Mouse (Mus musculus) ES-E14 (cell line): ENCODE measurements around the gene Gm3045. TPM values are rescaled to one million over a fixed set of nuclear protein-coding genes. Genes with fewer than 3 reads are reported as not detected.

Experiments used
- DNase-seq: peaks from one replicate; pipeline ENCODE4 v3.0.0-alpha.2; 2013; ENCODE audit warnings: low read depth, low spot score
- H3K27ac ChIP-seq: 2 replicates; pipeline ENCODE4 v1.5.1; 2012; ENCODE audit warnings: low read depth, mild to moderate bottlenecking, low read length, moderate library complexity, mixed read lengths; ENCODE audit not compliant: poor library complexity, insufficient read depth, severe bottlenecking
- H3K36me3 ChIP-seq: 2 replicates; pipeline ENCODE4 v1.6.1; 2012; ENCODE audit warnings: mild to moderate bottlenecking, low read length, moderate library complexity, mixed read lengths; ENCODE audit not compliant: control insufficient read depth, poor library complexity, insufficient read depth, severe bottlenecking
- H3K4me1 ChIP-seq, 2 experiments: fragments of 150-350 bp in 1 of 2; sonication (generic) in 1 of 2; 2 replicates each; pipeline ENCODE4 v1.6.1; 2012; ENCODE audit warnings: low read length in 2 of 2, mild to moderate bottlenecking in 1 of 2, mixed read lengths in 1 of 2; ENCODE audit not compliant: control insufficient read depth in 2 of 2, insufficient read depth in 2 of 2, poor library complexity in 1 of 2
- H3K4me3 ChIP-seq, 2 experiments: fragments of 150-350 bp in 1 of 2; sonication (generic) in 1 of 2; 2 replicates each; pipeline ENCODE4 v1.5.1; 2012; ENCODE audit warnings: low read length in 2 of 2, low read depth in 1 of 2, mild to moderate bottlenecking in 1 of 2, mixed read lengths in 1 of 2; ENCODE audit not compliant: insufficient read depth in 1 of 2, poor library complexity in 1 of 2, severe bottlenecking in 1 of 2
- H3K9ac ChIP-seq: 2 replicates; pipeline ENCODE4 v1.6.1; 2012; ENCODE audit warnings: low read depth, mild to moderate bottlenecking, low read length, mixed read lengths; ENCODE audit not compliant: poor library complexity, insufficient read depth, severe bottlenecking
- H3K9me3 ChIP-seq: fragments of 150-350 bp; sonication (generic); 2 replicates; pipeline ENCODE4 v1.6.1; 2012; ENCODE audit warnings: low read depth, mild to moderate bottlenecking, low read length; ENCODE audit not compliant: control insufficient read depth, insufficient read depth
- CHD2 ChIP-seq: IDR thresholded peaks from 2 replicates; pipeline ENCODE4 v1.6.1; 2014; ENCODE audit warnings: mild to moderate bottlenecking, low read depth, low read length, inconsistent platforms
- HCFC1 ChIP-seq: IDR thresholded peaks from 2 replicates; pipeline ENCODE4 v1.6.1; 2012; ENCODE audit warnings: low read length, inconsistent platforms, borderline replicate concordance; ENCODE audit not compliant: insufficient read depth
- MAFK ChIP-seq: IDR thresholded peaks from 2 replicates; pipeline ENCODE4 v1.6.1; 2014; ENCODE audit warnings: mild to moderate bottlenecking, low read depth, low read length, inconsistent platforms; ENCODE audit not compliant: insufficient read depth
- ZC3H11A ChIP-seq: IDR thresholded peaks from 2 replicates; pipeline ENCODE4 v1.6.1; 2012; ENCODE audit warnings: low read depth, mild to moderate bottlenecking, inconsistent platforms, low read length, borderline replicate concordance
- ZNF384 ChIP-seq: IDR thresholded peaks from 2 replicates; pipeline ENCODE4 v1.6.1; 2012; ENCODE audit warnings: low read depth, low read length, inconsistent platforms
- in situ Hi-C, 2 experiments: fragments of 600-800 bp; cut with MboI; formaldehyde crosslinking; loops; one replicate each; pipeline ENCODE4 v1.15.1; 2025; ENCODE audit warnings: low sequenced_read_pairs in 2 of 2, inconsistent platforms in 1 of 2; ENCODE audit not compliant: unreplicated experiment in 2 of 2
- total RNA-seq: library from RNA; depleted of rRNA; stranded (reverse); fragments of 300-350 nt; gene quantifications from 2 replicates; pipeline ENCODE4 v1.2.3, GENCODE M21; 2012

Gm3045 gene
- total RNA-seq, 1 experiment, result not detected

GRCm38 (mm10) chr13:56467786-56468185, 41.4 kb downstream of the Gm3045 start:
- TF ChIP-seq ZC3H11A (no peak), ZNF384 (no peak), HCFC1 (no peak), MAFK (no peak), CHD2 (no peak)
- no peaks in the 10 kb centered on the region for H3K4me1 ChIP-seq
- in situ Hi-C loops, result no loop called here
- H3K4me3 ChIP-seq, result no peak overlapping the region
- no peak overlapping the region for H3K9ac ChIP-seq
- H3K9me3 ChIP-seq, result no peaks in the 10 kb centered on the region
- no peaks in the 10 kb centered on the region for H3K36me3 ChIP-seq
- no peak overlapping the region for H3K27ac ChIP-seq
- DNase-seq, result no peak

- Histone ChIP-seq H3K36me3 (no peaks in the 10 kb centered on the region), H3K4me3 (no peak overlapping the region), H3K4me1 (no peaks in the 10 kb centered on the region), H3K9me3 (no peaks in the 10 kb centered on the region), H3K27ac (no peak overlapping the region), H3K9ac (no peak overlapping the region)
- no peak for DNase-seq
- TF ChIP-seq HCFC1 (no peak), MAFK (no peak), ZNF384 (no peak), CHD2 (no peak), ZC3H11A (no peak)
- in situ Hi-C loops, result no loop called here
These were observed 42.1 kb downstream of the Gm3045 start for GRCm38 (mm10) chr13:56468536-56468935.

- in situ Hi-C loops, result no loop called here
- no peak for DNase-seq
- Histone ChIP-seq H3K27ac (no peak overlapping the region), H3K9ac (no peak overlapping the region), H3K9me3 (no peaks in the 10 kb centered on the region), H3K4me3 (no peak overlapping the region), H3K36me3 (no peaks in the 10 kb centered on the region), H3K4me1 (no peaks in the 10 kb centered on the region)
- TF ChIP-seq ZC3H11A (no peak), MAFK (no peak), CHD2 (no peak), HCFC1 (no peak), ZNF384 (no peak)
These were observed 44.8 kb downstream of the Gm3045 start for GRCm38 (mm10) chr13:56471211-56471610.

- in situ Hi-C loops, result no loop called here
- Histone ChIP-seq H3K27ac (no peak overlapping the region), H3K4me1 (no peaks in the 10 kb centered on the region), H3K4me3 (no peak overlapping the region), H3K9ac (no peak overlapping the region), H3K9me3 (no peaks in the 10 kb centered on the region), H3K36me3 (no peaks in the 10 kb centered on the region)
- DNase-seq, result no peak
- no peak for TF ChIP-seq HCFC1
These were observed 45.6 kb downstream of the Gm3045 start for GRCm38 (mm10) chr13:56471951-56472350.

GRCm38 (mm10) chr13:56472661-56473060, 46.3 kb downstream of the Gm3045 start:
- Histone ChIP-seq H3K27ac (no peak overlapping the region), H3K9ac (no peak overlapping the region), H3K4me3 (no peak overlapping the region), H3K9me3 (no peaks in the 10 kb centered on the region), H3K36me3 (no peaks in the 10 kb centered on the region), H3K4me1 (no peaks in the 10 kb centered on the region)
- no peak for DNase-seq
- in situ Hi-C loops, result no loop called here
- no peak for TF ChIP-seq HCFC1
- no peak for TF ChIP-seq ZC3H11A
- no peak for TF ChIP-seq ZNF384
- no peak for TF ChIP-seq MAFK
- no peak for TF ChIP-seq CHD2
